Mouse (Mus musculus): ENCODE data around the gene Gm2004.
"Not testable (repeated sequence)": the region's sequence is repeated elsewhere in the genome, so short reads cannot be mapped to it uniquely, and the experiment has no call there.

- not testable (repeated sequence) for TF ChIP-seq CTCF, EP300 (IDR thresholded peaks at IDR 0.05; ENCODE audit: low read depth)
These were observed at the start of gene Gm2004 for GRCm38 (mm10) chr2:176149725-176150124.

Data from liver, postnatal 0 days (tissue).